Mouse (Mus musculus) heart, embryonic 15.5 days (tissue): ENCODE measurements at regions not wholly inside any gene's neighbourhood (a gene's known extent, or its start where the extent isn't known, plus 50 kb on each side); places are given as distances from the start of the nearest gene placed in this dataset.

Source experiments
- ATAC-seq: fragments of 200-750 bp; cut with Nextera tagmentation; replicated peaks from 2 replicates; pipeline ENCODE4 v1.8.0; 2017; ENCODE audit warnings: low read depth, moderate TSS enrichment; ENCODE audit not compliant: insufficient number of reproducible peaks, insufficient read depth, low FRiP score
- H3K27ac ChIP-seq: fragments of 300-500 bp; sonication (generic); 2 replicates; pipeline ENCODE4 v1.5.1; 2015; ENCODE audit warnings: mild to moderate bottlenecking, inconsistent platforms
- H3K27me3 ChIP-seq: fragments of 300-500 bp; sonication (generic); 2 replicates; pipeline ENCODE4 v1.6.1; 2015; ENCODE audit warnings: inconsistent platforms
- H3K36me3 ChIP-seq: fragments of 300-500 bp; sonication (generic); 2 replicates; pipeline ENCODE4 v1.6.1; 2015; ENCODE audit warnings: mild to moderate bottlenecking, inconsistent platforms
- H3K4me1 ChIP-seq: fragments of 300-500 bp; sonication (generic); replicated peaks from 2 replicates; pipeline ENCODE4 v1.6.1; 2015; ENCODE audit warnings: inconsistent platforms
- H3K4me2 ChIP-seq: fragments of 300-500 bp; sonication (generic); 2 replicates; pipeline ENCODE4 v1.6.1; 2015; ENCODE audit warnings: inconsistent platforms, mild to moderate bottlenecking, moderate library complexity
- H3K4me3 ChIP-seq: fragments of 300-500 bp; sonication (generic); 2 replicates; pipeline ENCODE4 v1.5.1; 2015; ENCODE audit warnings: mild to moderate bottlenecking, inconsistent platforms
- H3K9ac ChIP-seq: fragments of 300-500 bp; sonication (generic); 2 replicates; pipeline ENCODE4 v1.6.1; 2015; ENCODE audit warnings: mild to moderate bottlenecking, inconsistent platforms
- H3K9me3 ChIP-seq: fragments of 300-500 bp; sonication (generic); replicated peaks from 2 replicates; pipeline ENCODE4 v1.6.1; 2016; ENCODE audit warnings: inconsistent platforms
- WGBS: fragments of 180-500 bp; shearing (Covaris S2); methylation state at CpG from one replicate; pipeline ENCODE4 v1.1.7; 2015; ENCODE audit warnings: mixed read lengths; 5-methylcytosine and 5-hydroxymethylcytosine counted together

DNA sequence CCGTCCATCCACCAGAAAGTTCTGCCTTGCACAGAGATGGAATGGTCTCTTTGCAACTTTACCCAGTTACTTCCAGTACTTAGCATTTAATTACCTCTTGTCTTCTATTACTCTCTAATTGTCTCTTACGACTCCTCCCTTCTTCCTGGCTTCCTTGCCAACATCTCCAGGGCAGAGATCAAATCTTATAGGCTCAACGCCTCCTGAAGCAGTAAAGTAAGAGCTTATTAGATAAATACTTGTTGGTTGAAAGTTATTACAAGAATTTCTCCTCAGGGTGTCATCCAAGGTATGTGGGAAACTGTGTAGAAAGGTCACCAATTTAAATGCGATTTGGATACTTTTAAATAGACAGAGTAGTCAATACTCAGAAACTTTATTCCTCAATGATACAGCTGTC is 528.8 kb downstream of the 1810013L24Rik start:
- no peaks in the 10 kb centered on the region for H3K9me3 ChIP-seq
- no peaks in the 10 kb centered on the region for H3K4me1 ChIP-seq
- H3K9ac ChIP-seq = no peak overlapping the region
- no peak for ATAC-seq
- no peaks in the 10 kb centered on the region for H3K27me3 ChIP-seq
- no peaks in the 10 kb centered on the region for H3K36me3 ChIP-seq
- no peak overlapping the region for H3K4me3 ChIP-seq
- H3K4me2 ChIP-seq = no peak overlapping the region
- no peak overlapping the region for H3K27ac ChIP-seq
- WGBS = 74% methylated on average over 4 of the region's 4 CpGs

DNA sequence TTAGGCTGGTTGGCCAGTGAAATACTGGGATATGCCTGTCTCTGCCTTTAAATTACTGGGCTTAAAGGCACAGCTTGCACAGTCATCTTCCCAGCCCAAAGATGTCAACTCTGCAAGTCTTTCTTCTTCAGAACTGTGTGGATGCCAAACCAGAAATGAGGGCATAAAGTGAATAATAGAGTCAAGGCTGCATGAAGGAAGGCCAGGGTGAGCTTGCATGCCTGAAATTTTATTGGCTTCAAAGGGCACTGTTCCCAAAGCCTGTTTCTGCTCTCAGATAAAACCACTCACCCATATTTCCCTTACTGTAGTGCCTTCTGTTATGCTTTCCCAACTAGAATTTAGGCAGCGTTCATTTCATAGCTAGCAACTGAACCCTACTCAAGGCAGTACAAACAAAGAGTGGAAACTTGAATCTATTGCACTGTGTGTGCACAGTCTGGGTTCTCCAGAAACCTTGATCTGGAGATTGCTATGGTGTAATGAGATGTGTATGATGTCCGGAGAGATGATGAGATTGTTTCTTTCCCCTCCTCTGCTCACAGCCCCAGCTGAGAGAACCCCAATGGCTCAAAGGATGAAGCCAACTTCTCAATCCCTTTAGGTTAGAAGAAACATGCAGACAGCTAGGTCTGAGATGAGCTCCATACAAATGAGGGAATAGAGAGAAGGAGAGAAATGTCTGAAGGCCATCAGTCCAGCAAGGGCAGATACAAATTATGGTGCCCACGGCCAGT is 529.7 kb downstream of the 1810013L24Rik start:
- Histone ChIP-seq H3K4me3 (no peak overlapping the region), H3K27me3 (no peaks in the 10 kb centered on the region), H3K9me3 (no peaks in the 10 kb centered on the region), H3K27ac (no peak overlapping the region), H3K9ac (no peak overlapping the region), H3K4me2 (no peak overlapping the region), H3K4me1 (no peaks in the 10 kb centered on the region), H3K36me3 (no peaks in the 10 kb centered on the region)
- no peak for ATAC-seq
- WGBS = 82% methylated on average over 3 of the region's 3 CpGs

DNA sequence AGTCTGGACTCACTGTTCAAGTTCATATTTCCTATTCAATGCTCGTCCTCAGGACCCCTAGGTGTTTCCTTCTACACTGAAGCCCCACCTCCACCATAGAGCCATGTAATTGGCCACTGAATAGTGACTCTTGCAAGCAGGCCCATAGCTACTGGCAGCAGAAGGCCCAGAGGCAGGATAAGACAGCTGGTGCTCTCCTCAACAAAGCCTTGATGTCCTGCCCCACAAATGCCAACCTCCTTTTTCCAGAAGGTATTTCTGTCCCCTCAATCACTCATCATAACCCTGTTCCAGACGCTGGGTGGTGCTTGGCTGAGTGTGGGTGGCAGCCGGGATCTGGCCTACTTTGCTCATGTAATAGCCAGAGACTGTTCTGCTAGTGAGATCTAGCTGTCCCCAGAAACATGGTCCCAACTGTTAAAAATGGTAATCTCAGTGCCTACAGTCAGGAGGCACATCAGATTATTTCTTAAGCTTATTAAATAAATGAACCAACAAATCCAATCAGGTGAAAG is 530.9 kb downstream of the 1810013L24Rik start:
- 72% methylated on average over 3 of the region's 3 CpGs for WGBS
- no peak overlapping the region for H3K4me2 ChIP-seq
- H3K4me3 ChIP-seq = no peak overlapping the region
- H3K27me3 ChIP-seq = no peaks in the 10 kb centered on the region
- H3K9ac ChIP-seq = no peak overlapping the region
- H3K27ac ChIP-seq = no peak overlapping the region
- H3K36me3 ChIP-seq = no peaks in the 10 kb centered on the region
- no peaks in the 10 kb centered on the region for H3K4me1 ChIP-seq
- ATAC-seq = no peak
- no peaks in the 10 kb centered on the region for H3K9me3 ChIP-seq

DNA sequence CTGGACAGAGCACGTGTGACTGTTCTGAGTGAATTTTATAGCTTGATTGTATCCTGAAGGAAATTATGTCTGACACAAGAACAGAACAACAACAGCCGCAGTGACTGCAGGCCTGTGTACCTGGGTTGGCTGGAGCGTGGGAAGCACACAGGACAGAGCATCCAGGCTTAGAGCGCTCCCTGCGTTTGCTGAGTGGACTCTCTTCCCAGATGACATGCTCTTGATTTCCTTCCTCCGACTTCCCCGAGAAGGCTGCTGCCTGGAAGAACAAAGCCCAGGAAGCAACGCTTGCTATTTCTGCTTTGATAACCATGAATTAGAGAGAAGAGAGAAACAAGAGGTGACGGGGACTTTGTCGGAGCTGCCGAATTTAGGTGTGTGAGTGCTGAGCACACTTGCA is 532.2 kb downstream of the 1810013L24Rik start:
- no peaks in the 10 kb centered on the region for H3K4me1 ChIP-seq
- no peak overlapping the region for H3K9ac ChIP-seq
- no peaks in the 10 kb centered on the region for H3K27me3 ChIP-seq
- ATAC-seq = no peak
- H3K9me3 ChIP-seq = no peaks in the 10 kb centered on the region
- no peak overlapping the region for H3K4me2 ChIP-seq
- H3K27ac ChIP-seq = no peak overlapping the region
- 32% methylated on average over 11 of the region's 11 CpGs for WGBS
- H3K36me3 ChIP-seq = no peaks in the 10 kb centered on the region
- no peak overlapping the region for H3K4me3 ChIP-seq

DNA sequence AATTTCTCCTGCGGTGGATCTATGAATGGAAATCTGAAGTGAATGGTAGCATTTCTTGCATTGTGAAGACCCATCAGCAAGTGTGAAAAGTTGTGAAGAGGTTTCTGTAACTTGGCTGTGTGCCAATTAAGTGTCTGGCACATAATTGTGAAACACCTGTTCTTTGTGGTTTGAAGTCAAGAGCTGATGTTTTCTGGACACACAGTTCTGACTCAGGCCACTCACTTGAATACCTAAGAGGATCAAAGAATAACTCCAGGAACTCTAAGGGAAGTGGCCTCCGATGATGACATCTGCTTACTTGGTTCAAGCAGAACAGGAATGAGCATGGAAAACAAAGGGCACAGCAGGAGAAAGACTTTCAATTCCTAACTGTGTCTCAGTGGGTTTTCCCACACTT is 534.2 kb downstream of the 1810013L24Rik start:
- H3K27me3 ChIP-seq = no peaks in the 10 kb centered on the region
- ATAC-seq = no peak
- no peaks in the 10 kb centered on the region for H3K9me3 ChIP-seq
- no peak overlapping the region for H3K4me3 ChIP-seq
- H3K27ac ChIP-seq = no peak overlapping the region
- H3K4me2 ChIP-seq = no peak overlapping the region
- no peaks in the 10 kb centered on the region for H3K4me1 ChIP-seq
- WGBS = 38% methylated on average over 2 of the region's 2 CpGs
- H3K36me3 ChIP-seq = no peaks in the 10 kb centered on the region
- no peak overlapping the region for H3K9ac ChIP-seq

DNA sequence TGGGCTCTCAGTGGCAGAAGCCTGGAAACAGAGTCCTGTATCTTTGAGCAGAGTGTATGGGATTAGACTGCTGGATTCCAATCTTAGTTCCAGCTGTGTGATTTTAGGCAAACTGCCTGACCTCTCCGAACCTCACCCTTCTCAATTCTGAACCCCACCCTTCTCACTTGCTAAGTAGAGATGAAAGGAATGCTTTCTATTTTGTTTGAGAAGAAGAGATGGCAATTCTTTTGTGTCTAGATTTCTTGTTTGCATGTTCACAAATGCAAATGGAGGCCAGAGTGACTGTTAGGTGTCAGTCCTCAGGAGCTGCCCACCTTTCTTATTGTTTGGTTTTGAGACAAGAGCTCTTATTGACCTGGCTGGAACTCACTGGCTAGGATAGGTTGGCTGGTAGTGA is 561.1 kb downstream of the 1810013L24Rik start:
- WGBS = 62% methylated on average over 1 of the region's 1 CpGs
- ATAC-seq = no peak
- Histone ChIP-seq H3K9ac (no peak overlapping the region), H3K4me1 (no peaks in the 10 kb centered on the region), H3K27ac (no peak overlapping the region), H3K27me3 (no peaks in the 10 kb centered on the region), H3K9me3 (no peaks in the 10 kb centered on the region), H3K4me3 (no peak overlapping the region), H3K4me2 (no peak overlapping the region), H3K36me3 (no peaks in the 10 kb centered on the region)

DNA sequence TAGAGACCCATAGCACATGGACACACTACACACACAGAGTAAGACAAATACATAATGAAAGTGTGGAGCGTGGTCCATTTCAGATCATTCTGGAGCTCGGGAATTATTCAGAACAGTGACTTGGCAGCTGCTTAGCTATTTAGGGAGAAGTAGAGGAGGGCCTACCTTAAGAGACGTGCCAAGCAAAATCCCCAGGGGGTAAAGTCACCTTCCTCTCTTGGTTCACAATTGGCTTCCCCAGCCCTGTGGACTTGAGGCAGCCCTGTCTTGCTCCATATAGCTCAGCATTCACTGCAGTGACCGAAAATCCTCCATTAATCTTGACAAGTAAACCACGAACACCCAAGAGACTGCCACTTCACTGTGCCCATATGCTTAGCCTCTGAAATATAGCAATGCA is 574.8 kb downstream of the 1810013L24Rik start:
- Histone ChIP-seq H3K36me3 (no peaks in the 10 kb centered on the region), H3K27ac (no peak overlapping the region), H3K4me1 (no peaks in the 10 kb centered on the region), H3K4me2 (no peak overlapping the region), H3K9ac (no peak overlapping the region), H3K9me3 (no peaks in the 10 kb centered on the region), H3K4me3 (no peak overlapping the region), H3K27me3 (no peaks in the 10 kb centered on the region)
- ATAC-seq = no peak
- WGBS = 71% methylated on average over 5 of the region's 5 CpGs

DNA sequence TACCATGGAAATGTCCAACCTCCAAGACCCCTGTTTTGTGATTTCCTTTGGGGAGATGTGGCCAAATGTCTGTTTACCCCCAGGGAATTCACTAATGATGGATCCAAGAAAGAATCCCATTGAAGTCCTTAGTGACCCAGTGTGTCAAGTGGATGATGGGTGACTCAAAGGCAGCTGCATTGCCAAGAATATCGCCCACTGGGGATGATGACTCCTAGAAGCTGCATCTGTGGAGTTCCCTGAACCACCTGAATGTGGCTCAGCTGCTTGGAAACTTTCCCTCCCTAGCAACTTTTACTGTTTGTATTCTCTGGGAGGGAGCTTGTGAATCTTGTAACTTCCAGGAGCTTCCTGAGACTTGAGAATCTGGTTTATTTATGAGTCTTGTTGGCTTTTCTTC is 578.3 kb downstream of the 1810013L24Rik start:
- Histone ChIP-seq H3K27me3 (no peaks in the 10 kb centered on the region), H3K4me2 (no peak overlapping the region), H3K4me3 (no peak overlapping the region), H3K9ac (no peak overlapping the region), H3K9me3 (no peaks in the 10 kb centered on the region), H3K36me3 (no peaks in the 10 kb centered on the region), H3K4me1 (no peaks in the 10 kb centered on the region), H3K27ac (no peak overlapping the region)
- WGBS = 65% methylated on average over 1 of the region's 1 CpGs
- ATAC-seq = no peak

DNA sequence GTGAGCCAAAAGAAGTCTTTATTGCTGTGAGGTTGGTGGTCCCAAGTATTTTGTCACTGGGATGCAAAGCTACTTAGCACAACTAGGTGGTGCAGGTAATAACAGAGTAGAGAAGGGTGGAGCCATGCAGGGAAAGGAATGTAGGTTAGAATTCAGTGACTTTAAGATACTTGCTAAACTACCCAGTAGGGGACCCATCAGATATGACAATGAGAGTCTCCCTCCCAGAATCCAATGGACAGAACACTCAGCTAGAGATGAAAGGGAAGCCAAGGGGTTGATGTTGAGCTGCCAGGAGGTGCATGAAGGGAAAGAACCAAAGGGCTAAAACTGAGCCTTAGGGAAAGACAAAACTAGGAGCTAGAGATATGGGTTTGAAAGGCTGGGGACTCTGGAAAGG is 564.9 kb downstream of the Grin2a start:
- Histone ChIP-seq H3K9me3 (no peaks in the 10 kb centered on the region), H3K9ac (no peak overlapping the region), H3K4me3 (no peak overlapping the region), H3K4me2 (no peak overlapping the region), H3K27me3 (no peaks in the 10 kb centered on the region), H3K27ac (no peak overlapping the region), H3K4me1 (no peaks in the 10 kb centered on the region), H3K36me3 (no peaks in the 10 kb centered on the region)
- ATAC-seq = no peak

DNA sequence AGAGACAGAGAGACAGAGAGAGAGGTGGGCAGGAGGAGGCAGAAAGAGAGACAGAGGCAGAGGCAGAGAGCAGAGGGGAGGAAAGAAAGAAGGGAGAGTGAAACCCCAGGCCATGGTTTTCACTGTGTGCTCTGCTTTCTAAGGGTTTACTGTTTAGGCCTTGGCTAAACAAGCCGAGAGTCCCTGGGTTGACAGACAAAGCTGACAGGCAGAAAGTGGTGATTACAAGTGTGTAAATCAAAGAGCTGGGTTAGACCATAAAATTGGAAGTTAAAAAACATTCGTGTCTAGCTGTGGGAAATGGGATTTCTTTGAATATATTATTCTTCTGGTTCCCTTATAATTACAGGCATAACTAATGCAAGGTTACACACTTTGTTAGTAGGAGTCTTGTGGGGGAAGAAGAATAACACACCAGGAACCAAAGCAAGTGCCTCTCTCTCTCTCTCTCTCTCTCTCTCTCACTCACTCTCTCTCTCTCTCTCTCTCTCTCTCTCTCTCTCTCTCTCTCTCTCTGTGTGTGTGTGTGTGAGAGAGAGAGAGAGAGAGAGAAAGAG is 556.0 kb downstream of the Grin2a start:
- Histone ChIP-seq H3K9me3 (no peaks in the 10 kb centered on the region), H3K4me3 (no peak overlapping the region), H3K27me3 (no peaks in the 10 kb centered on the region), H3K4me2 (no peak overlapping the region), H3K27ac (no peak overlapping the region), H3K4me1 (no peaks in the 10 kb centered on the region), H3K9ac (no peak overlapping the region), H3K36me3 (no peaks in the 10 kb centered on the region)
- no peak for ATAC-seq
- WGBS = 45% methylated on average over 2 of the region's 2 CpGs

DNA sequence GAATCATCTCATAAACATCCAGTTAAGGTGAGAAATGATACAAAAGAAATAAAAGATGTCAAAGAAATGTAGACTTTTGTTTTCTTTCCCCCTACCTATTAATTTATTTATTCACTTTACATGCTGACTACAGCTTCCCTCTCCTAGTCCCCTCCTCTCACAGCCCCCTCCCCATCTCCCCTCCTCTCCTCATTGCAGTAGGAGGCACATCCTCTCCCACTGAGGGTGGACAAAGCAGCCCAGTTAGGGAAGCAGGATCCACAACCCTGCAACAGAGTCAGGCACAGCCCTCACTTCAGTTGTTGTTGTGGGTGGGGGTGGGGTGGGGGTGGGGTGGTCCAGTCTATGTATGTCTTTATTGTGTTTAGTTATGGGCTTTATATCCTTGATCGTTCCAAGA is 555.5 kb downstream of the Grin2a start:
- H3K4me2 ChIP-seq = no peak overlapping the region
- H3K9ac ChIP-seq = no peak overlapping the region
- no peaks in the 10 kb centered on the region for H3K4me1 ChIP-seq
- H3K36me3 ChIP-seq = no peaks in the 10 kb centered on the region
- ATAC-seq = no peak
- 78% methylated on average over 1 of the region's 1 CpGs for WGBS
- no peak overlapping the region for H3K27ac ChIP-seq
- no peaks in the 10 kb centered on the region for H3K9me3 ChIP-seq
- no peaks in the 10 kb centered on the region for H3K27me3 ChIP-seq
- H3K4me3 ChIP-seq = no peak overlapping the region

DNA sequence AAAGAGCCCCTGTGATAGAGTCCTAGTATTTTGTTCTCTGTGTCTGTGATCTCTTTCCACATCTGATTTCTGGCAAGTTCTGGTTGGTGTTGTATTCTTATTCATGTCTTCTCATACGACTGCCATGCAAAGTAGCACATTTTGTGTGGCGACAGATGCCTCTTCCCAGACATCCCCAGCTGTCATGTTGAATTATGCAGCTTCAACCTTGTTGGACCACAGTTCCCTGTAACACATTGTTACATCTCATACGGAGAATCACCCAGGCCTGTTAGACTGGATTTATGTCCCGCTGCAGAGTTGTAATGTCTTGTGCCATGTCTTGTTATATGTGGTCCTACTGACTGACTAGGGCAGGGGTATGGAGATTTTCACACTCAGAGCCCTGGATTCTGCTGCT is 543.3 kb downstream of the Grin2a start:
- ATAC-seq = no peak
- Histone ChIP-seq H3K36me3 (no peaks in the 10 kb centered on the region), H3K4me3 (no peak overlapping the region), H3K27me3 (no peaks in the 10 kb centered on the region), H3K9ac (no peak overlapping the region), H3K4me1 (no peaks in the 10 kb centered on the region), H3K4me2 (no peak overlapping the region), H3K27ac (no peak overlapping the region), H3K9me3 (no peaks in the 10 kb centered on the region)
- 71% methylated on average over 4 of the region's 4 CpGs for WGBS
